Mouse (Mus musculus): ENCODE measurements around the gene Dlk2.

The Dlk2 gene

DNA sequence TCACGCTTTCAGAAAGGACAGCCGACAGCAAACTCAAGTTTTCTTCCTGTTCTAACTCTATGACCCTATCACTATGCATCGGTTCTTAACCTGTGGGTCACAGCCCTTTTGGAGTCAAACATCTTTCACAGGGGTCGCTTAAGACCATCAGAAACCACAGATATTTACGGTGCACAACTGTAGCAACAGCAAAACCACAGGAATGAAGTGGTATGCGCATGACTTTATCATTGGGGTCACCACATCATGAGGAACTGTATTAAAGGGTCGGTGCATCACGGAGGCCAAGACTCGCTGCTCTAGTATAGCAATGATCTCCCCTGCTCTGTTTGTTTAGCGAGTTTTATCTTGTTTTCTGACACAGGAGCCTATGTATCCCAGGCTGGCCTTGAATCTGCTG, 18.6 kb downstream of the Dlk2 start:
- no peak for DNase-seq (ENCODE audit: inconsistent age in 2 of 2, low spot score in 1 of 2)

DNA sequence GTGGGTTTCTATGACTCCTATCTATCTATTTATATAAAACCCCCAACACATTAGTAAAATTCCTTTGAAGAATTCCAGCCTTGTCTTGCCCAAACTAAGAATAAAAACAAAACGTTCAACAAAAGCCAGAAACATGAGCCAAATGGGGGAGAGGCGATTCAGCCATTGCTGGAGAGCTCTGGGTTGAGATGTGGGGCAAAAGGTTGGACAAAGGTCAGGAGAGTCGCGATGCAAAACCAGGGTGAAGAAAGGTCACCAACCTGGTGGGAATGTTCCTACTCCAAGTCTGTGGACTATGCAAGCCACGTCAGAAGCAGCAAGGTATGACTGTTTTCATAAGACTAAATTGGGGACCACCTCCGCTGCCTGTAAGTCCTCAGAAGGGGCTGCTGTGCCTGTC, 23.3 kb downstream of the Dlk2 start:
- DNase-seq (ENCODE audit: inconsistent age in 2 of 2, low spot score in 1 of 2) = no peak

DNA sequence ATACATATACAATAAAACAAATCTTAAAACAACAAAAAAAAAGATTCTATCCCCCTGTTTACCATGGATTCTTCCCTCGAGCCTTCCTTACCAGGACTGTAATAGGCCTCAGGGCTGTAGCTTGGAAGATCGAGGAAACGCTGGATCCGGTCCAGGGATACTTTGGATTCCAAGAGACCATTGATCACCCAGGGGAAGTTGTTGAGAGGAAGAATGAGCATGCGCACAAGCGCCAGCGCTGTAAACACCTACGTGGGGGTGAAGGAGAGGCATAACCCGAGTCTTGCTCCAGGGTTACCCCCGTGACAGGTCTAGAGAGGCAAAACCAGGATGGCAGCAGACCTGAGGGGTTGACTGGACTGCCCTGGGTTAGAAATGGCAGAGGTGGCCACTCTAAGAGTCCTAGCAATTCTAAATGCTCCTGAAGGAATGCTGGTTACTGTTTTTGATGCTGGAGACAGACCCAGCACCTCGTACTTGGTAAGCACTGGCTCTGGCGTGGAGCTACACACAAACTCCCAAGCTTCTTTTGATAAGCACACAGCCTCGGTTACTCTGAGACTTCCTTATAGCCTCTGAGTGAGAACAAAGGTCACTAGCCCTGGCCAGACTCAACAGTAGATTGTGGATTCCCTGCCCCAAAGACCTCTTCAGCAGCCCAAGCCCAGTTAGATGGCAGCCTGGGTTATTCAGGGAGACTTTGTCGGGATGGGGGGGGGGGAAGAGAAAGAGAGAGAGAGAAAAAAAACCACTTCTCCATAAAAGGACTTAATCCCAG, 25.0 kb downstream of the Dlk2 start:
- DNase-seq (ENCODE audit: inconsistent age in 2 of 2, low spot score in 1 of 2) = no peak

DNA sequence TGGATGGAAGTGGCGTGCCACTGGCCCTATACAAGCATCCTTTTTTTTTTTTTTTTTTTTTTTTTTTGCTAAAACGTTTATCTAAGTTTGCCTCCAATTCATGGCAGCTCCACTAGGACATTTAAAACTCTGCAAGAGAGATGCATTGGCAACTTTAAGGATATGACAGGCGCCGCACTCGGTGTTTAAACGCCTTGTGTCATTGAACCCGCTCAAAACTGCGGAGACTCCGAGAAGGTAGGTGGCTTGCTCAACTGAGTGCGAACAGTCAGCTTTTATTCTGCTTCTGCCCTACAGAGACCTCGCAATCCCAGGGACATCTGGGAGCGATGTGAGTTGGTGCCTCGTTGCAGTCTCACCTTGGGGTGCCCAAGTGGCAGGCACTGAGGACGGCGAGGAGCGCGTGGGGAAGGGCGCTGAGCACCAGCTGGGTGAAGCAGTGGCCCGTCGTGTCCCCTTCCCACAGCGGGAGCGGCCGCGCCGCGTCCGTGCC, 30.2 kb downstream of the Dlk2 start:
- DNase-seq (ENCODE audit: inconsistent age in 2 of 2, low spot score in 1 of 2) = no peak

DNA sequence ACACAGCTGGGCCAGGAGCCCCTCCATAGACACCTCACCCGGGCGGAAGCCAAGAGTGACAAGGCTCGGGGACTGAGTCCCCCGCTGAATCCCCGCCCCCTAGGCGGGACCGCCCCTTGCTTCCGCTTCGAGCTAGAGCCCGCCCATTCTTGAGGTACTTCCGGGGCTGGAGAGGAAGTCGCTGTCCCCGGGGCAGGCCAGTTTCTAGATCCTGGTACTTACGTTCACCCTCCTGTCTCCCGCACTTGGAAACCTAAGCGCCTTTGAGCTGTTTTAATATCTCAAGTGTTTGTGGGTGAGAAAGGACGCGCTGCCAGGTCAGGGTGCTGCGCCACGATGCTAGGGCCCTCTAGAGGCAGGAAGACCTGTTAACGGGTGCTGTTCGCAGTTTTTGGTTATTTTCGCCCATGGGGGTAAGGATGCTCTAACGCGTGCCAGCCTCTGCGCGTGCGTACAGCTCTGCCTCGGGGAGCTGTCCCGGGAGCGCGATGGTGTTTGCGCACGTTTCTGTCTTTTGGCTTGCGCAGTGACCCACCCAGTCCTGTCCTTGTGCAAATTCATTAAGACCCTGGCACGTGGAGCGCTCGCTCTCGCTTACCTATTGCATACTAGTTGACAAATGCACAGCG, 30.8 kb downstream of the Dlk2 start, which contains the start of gene Abcc10:
TSS of gene Abcc10 (minus strand) at position 447 of the 629 bp plus-strand sequence.
- DNase-seq (ENCODE audit: inconsistent age in 2 of 2, low spot score in 1 of 2) = peak; percentile 98 to 99

DNA sequence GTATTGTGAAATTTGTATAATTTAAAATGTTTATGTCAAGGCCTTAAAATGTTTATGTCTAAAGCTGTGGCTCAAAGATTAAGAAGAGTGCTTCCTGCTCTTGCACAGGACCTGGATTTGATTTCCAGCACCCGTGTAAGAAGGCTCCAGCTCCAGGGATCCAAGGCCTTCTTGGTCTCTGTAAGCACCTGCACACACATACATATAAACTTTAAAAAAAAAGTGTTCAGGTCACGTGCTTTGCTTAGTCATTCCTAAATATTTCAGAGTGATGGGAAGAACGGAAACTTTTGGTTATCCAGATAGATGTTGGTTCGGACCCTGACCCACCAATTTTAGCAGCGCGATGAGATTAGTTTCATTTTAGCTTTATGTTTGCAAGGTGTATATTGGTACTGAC, 31.5 kb downstream of the Dlk2 start:
- DNase-seq (ENCODE audit: inconsistent age in 2 of 2, low spot score in 1 of 2) = no peak

DNA sequence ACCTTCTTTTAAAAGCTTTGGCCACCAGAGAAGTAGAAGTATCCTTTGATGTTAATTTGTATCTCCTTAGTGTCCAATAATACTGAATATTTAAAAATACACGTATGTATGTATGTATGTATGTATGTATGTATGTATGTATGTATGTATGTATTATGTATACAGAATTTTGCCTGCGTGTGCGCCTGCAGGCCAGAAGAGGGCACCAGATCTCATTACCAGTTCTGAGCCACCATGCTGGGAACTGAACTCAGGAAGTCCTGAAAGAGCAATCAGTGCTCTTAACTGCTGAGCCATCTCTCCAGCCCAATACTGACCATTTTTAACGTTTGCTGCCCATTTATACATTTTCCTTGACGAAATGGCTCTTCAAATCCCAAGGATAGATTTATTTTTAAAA, 39.3 kb downstream of the Dlk2 start:
- no peak for DNase-seq (ENCODE audit: inconsistent age in 2 of 2, low spot score in 1 of 2)

DNA sequence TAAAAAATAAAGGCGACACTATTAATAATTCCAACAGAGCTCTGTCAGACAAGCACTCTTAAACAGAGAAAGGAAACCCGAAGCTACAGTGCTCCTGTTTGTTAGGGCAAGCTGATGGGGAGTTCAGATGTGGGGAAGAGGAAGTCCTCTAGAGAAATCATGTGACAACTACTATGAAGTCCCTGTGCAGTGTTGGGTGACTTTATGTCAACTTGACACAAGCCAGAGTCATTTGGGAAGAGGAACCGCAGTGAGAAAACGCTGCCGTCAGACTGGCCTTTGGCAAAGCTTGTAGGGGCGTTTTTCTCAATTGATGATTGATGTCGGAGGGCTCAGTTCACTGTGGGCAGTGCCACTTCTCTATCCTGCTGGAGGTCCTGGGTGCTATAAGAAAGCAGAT, 44.0 kb downstream of the Dlk2 start:
- peak in 1 of 2 experiments; percentile 21 for DNase-seq (ENCODE audit: inconsistent age in 2 of 2, low spot score in 1 of 2)

DNA sequence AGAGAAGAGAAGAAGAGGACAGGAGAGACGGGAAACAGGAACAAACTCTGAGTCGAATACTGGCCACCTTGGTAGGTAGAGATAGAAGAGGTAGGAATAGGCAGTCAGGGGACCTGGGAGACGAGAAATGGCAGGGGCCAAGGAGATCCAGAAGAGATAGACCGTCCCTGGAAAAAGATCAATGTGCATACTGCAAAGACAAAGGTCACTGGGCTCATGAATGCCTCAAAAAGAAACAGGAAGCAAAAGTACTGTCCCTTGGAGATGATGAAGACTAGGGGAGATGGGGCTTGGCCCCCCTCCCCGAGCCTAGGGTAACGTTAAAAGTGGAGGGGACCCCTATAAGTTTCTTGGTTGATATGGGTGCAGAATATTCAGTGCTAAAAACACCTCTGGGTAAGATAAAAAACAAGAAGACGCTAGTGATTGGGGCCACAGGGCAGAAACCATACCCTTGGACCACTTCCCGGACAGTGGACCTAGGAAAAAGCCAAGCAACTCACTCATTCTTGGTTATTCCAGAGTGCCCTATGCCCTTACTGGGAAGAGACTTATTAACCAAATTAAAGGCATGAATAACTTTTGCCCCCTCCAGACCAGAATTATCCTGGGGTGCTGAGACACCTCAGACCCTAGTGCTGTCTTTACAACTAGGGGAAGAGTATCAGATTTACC, 53.9 kb downstream of the Dlk2 start:
- DNase-seq (ENCODE audit: inconsistent age in 2 of 2, low spot score in 1 of 2) = no peak

Measured in adrenal gland, adult (tissue).